Comparison of ENCODE assay signal across 22 mouse cellular contexts in genomic region chr7:84465587-84466202, GRCm38 (mm10). TPM values are rescaled to one million over a fixed set of nuclear protein-coding genes. Genes with fewer than 3 reads are reported as not detected.
DNase-seq lines count a peak whose midpoint lies in the region; ATAC-seq and TF ChIP-seq lines count a peak whose summit lies in the region.
"Had no signal": no experiment of that assay in that cellular context is flagged by ENCODE, and none has a peak within 500 bp of the region (broad histone marks: within the 10 kb centered on the region; RNA-seq: fewer than 3 reads in every experiment).

No protein-coding gene starts in this region.

- 23% methylated on average over 3 of the region's 3 CpGs for WGBS in lung, postnatal 0 days
- 51% methylated on average over 3 of the region's 3 CpGs for WGBS in liver, postnatal 0 days (ENCODE audit: insufficient replicate concordance)
- WGBS in kidney, embryonic 16.5 days, result 47% methylated on average over 3 of the region's 3 CpGs

- dilution Hi-C loops in CH12.LX (cut with MboI; ENCODE audit: extremely low pct_ligation_motif_present, extremely low pct_unique_long_range_greater_than_20kb, low sequenced_read_pairs), result no loop called here

- no peak for TF ChIP-seq CTCF in lung, postnatal 0 days (IDR thresholded peaks at IDR 0.05)
- TF ChIP-seq CTCF in CH12.LX (conservative IDR thresholded peaks at IDR 0.05 in 1 of 2, IDR thresholded peaks at IDR 0.05 in 1 of 2; ENCODE audit: low read depth in 2 of 2, low read length in 2 of 2), result no peak
- no peak for TF ChIP-seq CTCF in liver, postnatal 0 days (IDR thresholded peaks at IDR 0.05; ENCODE audit: low read depth)

- no peaks in the 10 kb centered on the region for H3K27me3 ChIP-seq in lung, postnatal 0 days (replicated peaks; ENCODE audit: insufficient read depth, low read length)
- no peaks in the 10 kb centered on the region for H3K27me3 ChIP-seq in CH12.LX (replicated peaks)
- no peaks in the 10 kb centered on the region for H3K27me3 ChIP-seq in myocyte (ENCODE audit: control insufficient read depth, insufficient read depth, insufficient read length)
- no peaks in the 10 kb centered on the region for H3K27me3 ChIP-seq in liver, postnatal 0 days (ENCODE audit: insufficient read depth, low read length)
- no peaks in the 10 kb centered on the region for H3K27me3 ChIP-seq in kidney, embryonic 16.5 days (ENCODE audit: insufficient read depth, low read length)
- H3K27me3 ChIP-seq: forebrain, embryonic 15.5 days; limb, embryonic 12.5 days; liver, embryonic 12.5 days had no signal

- in situ Hi-C loops in CH12.LX (cut with MboI; ENCODE audit: low pct_ligation_motif_present, low pct_unique_long_range_greater_than_20kb, low sequenced_read_pairs), result no loop called here

- ATAC-seq in lung, postnatal 0 days, result no peak
- no peak for ATAC-seq in liver, postnatal 0 days
- no peak for ATAC-seq in kidney, embryonic 16.5 days (ENCODE audit: low FRiP score, low TSS enrichment)
- ATAC-seq: activated CD4-positive, CD25-positive, alpha-beta regulatory T cell, adult 4 months; forebrain, embryonic 15.5 days; hindbrain, embryonic 16.5 days; intestine, embryonic 16.5 days; liver, embryonic 12.5 days had no signal

- H3K4me1 ChIP-seq in lung, postnatal 0 days (ENCODE audit: insufficient read depth, low read depth, low read length), result no peaks in the 10 kb centered on the region
- peaks cover 6 to 12% of the 10 kb centered on the region in 2 experiments; a peak in 2 of 4 replicates for H3K4me1 ChIP-seq in CH12.LX (ENCODE audit: control insufficient read depth in 1 of 2, insufficient read depth in 2 of 2)
- H3K4me1 ChIP-seq in liver, postnatal 0 days (ENCODE audit: insufficient read depth), result no peaks in the 10 kb centered on the region
- H3K4me1 ChIP-seq in kidney, embryonic 16.5 days (ENCODE audit: insufficient read depth, low read length), result no peaks in the 10 kb centered on the region
- H3K4me1 ChIP-seq: forebrain, embryonic 15.5 days; limb, embryonic 12.5 days; liver, embryonic 12.5 days had no signal

- H3K27ac ChIP-seq in lung, postnatal 0 days (ENCODE audit: low read length), result no peak overlapping the region
- H3K27ac ChIP-seq in CH12.LX (ENCODE audit: insufficient read depth, low read depth), result no peak overlapping the region
- H3K27ac ChIP-seq in liver, postnatal 0 days (ENCODE audit: low read depth), result no peak overlapping the region
- H3K27ac ChIP-seq in kidney, embryonic 16.5 days (ENCODE audit: low read length), result no peak overlapping the region
- H3K27ac ChIP-seq: forebrain, embryonic 15.5 days; kidney, postnatal 0 days; limb, embryonic 12.5 days; liver, embryonic 12.5 days had no signal

- H3K4me2 ChIP-seq in lung, postnatal 0 days (replicated peaks; ENCODE audit: low read depth, low read length), result no peak overlapping the region
- H3K4me2 ChIP-seq in CH12.LX (ENCODE audit: insufficient read depth, low read depth, poor library complexity, severe bottlenecking), result no peak overlapping the region
- H3K4me2 ChIP-seq in myocyte (ENCODE audit: low read depth), result peak overlapping the region; percentile 37
- no peak overlapping the region for H3K4me2 ChIP-seq in liver, postnatal 0 days (ENCODE audit: low read depth, low read length)
- H3K4me2 ChIP-seq in kidney, embryonic 16.5 days (replicated peaks; ENCODE audit: low read depth, low read length), result no peak overlapping the region
- H3K4me2 ChIP-seq: forebrain, embryonic 15.5 days; limb, embryonic 12.5 days; liver, embryonic 12.5 days; midbrain, embryonic 11.5 days had no signal

- TF ChIP-seq EP300 in lung, postnatal 0 days (IDR thresholded peaks at IDR 0.05), result no peak
- TF ChIP-seq EP300 in CH12.LX (IDR thresholded peaks at IDR 0.05; ENCODE audit: low read length), result no peak
- TF ChIP-seq EP300 in liver, postnatal 0 days (IDR thresholded peaks at IDR 0.05; ENCODE audit: low read depth), result no peak

- no peak overlapping the region for H3ac ChIP-seq in myocyte (ENCODE audit: control insufficient read depth, insufficient read length)

- no peaks in the 10 kb centered on the region for H3K36me3 ChIP-seq in lung, postnatal 0 days (ENCODE audit: insufficient read depth, low read length)
- H3K36me3 ChIP-seq in CH12.LX (replicated peaks in 1 of 2; ENCODE audit: control insufficient read depth in 1 of 2, insufficient read depth in 1 of 2, low read length in 1 of 2) (no peaks in the 10 kb centered on the region), myocyte (ENCODE audit: control insufficient read depth, insufficient read depth) (no peaks in the 10 kb centered on the region)
- no peaks in the 10 kb centered on the region for H3K36me3 ChIP-seq in liver, postnatal 0 days (replicated peaks; ENCODE audit: insufficient read depth, low read length)
- H3K36me3 ChIP-seq in kidney, embryonic 16.5 days (ENCODE audit: insufficient read depth, low read length), result no peaks in the 10 kb centered on the region
- H3K36me3 ChIP-seq: forebrain, embryonic 15.5 days; limb, embryonic 12.5 days; liver, embryonic 12.5 days had no signal

- H3K9ac ChIP-seq in lung, postnatal 0 days (replicated peaks; ENCODE audit: low read depth), result no peak overlapping the region
- no peak overlapping the region for H3K9ac ChIP-seq in CH12.LX (ENCODE audit: insufficient read depth, low read depth)
- H3K9ac ChIP-seq in liver, postnatal 0 days (replicated peaks), result no peak overlapping the region
- H3K9ac ChIP-seq in kidney, embryonic 16.5 days (replicated peaks; ENCODE audit: low read length), result no peak overlapping the region
- H3K9ac ChIP-seq: forebrain, embryonic 15.5 days; limb, embryonic 12.5 days; liver, embryonic 12.5 days had no signal

- no peak for TF ChIP-seq RAD21 in CH12.LX (IDR thresholded peaks at IDR 0.05; ENCODE audit: low read depth, low read length)

- no peak overlapping the region for H3K4me3 ChIP-seq in lung, postnatal 0 days (ENCODE audit: low read depth, low read length)
- H3K4me3 ChIP-seq in CH12.LX (replicated peaks in 1 of 3; ENCODE audit: low read depth in 2 of 3, low read length in 2 of 3, poor library complexity in 1 of 3) (no peak overlapping the region), myocyte (no peak overlapping the region)
- no peak overlapping the region for H3K4me3 ChIP-seq in liver, postnatal 0 days (ENCODE audit: low read depth, low read length)
- no peak overlapping the region for H3K4me3 ChIP-seq in kidney, embryonic 16.5 days (ENCODE audit: low read length)
- H3K4me3 ChIP-seq: forebrain, embryonic 15.5 days; limb, embryonic 12.5 days; liver, embryonic 12.5 days had no signal

- H3K9me3 ChIP-seq in lung, postnatal 0 days (ENCODE audit: low read length), result no peaks in the 10 kb centered on the region
- no peaks in the 10 kb centered on the region for H3K9me3 ChIP-seq in CH12.LX (replicated peaks; ENCODE audit: low read length)
- no peaks in the 10 kb centered on the region for H3K9me3 ChIP-seq in liver, postnatal 0 days (ENCODE audit: low read length)
- H3K9me3 ChIP-seq in kidney, embryonic 16.5 days (ENCODE audit: low read length), result no peaks in the 10 kb centered on the region
- H3K9me3 ChIP-seq: forebrain, embryonic 15.5 days; limb, embryonic 12.5 days; liver, embryonic 12.5 days had no signal

- peak; percentile 3 for DNase-seq in lung, postnatal 10 days
- DNase-seq in lung, postnatal 0 days (ENCODE audit: low spot score), result no peak
- DNase-seq in CH12.LX (ENCODE audit: extremely low read depth) (peak; percentile 19), NIH3T3 (ENCODE audit: low read depth) (peak; percentile 47)
- no peak for DNase-seq in liver, postnatal 0 days
- DNase-seq: adrenal gland, postnatal 25 days; cerebellum, adult 18-20 months; cerebellum, postnatal 25 days; gastrocnemius, postnatal 14 days; heart, adult 18-20 months; heart, postnatal 36 days; thymus, adult 18-20 months had no signal

- TF ChIP-seq POLR2A in CH12.LX (IDR thresholded peaks at IDR 0.05; ENCODE audit: low read depth, low read length), result no peak
- no peak for TF ChIP-seq POLR2A in myocyte (IDR thresholded peaks at IDR 0.05; ENCODE audit: insufficient read length, low read depth)

- H3K79me2 ChIP-seq in CH12.LX (replicated peaks; ENCODE audit: control insufficient read depth, extremely low read depth, insufficient read depth, poor library complexity, severe bottlenecking) (no peaks in the 10 kb centered on the region), myocyte (ENCODE audit: control insufficient read depth, insufficient read depth) (no peaks in the 10 kb centered on the region)

TF ChIP-seq in CH12.LX, 34 proteins besides CTCF, POLR2A, EP300 and RAD21 (continues in another document):
- no peak for TF ChIP-seq USF2 (conservative IDR thresholded peaks at IDR 0.05; ENCODE audit: low read depth, low read length)
- no peak for TF ChIP-seq ELF1 (IDR thresholded peaks at IDR 0.05; ENCODE audit: low read depth, low read length)
- TF ChIP-seq ETS1 (conservative IDR thresholded peaks at IDR 0.05; ENCODE audit: low read depth, low read length), result no peak
- no peak for TF ChIP-seq JUN (IDR thresholded peaks at IDR 0.05; ENCODE audit: insufficient read depth, low read depth, low read length)
- TF ChIP-seq USF1 (IDR thresholded peaks at IDR 0.05; ENCODE audit: low read depth, low read length), result no peak
- TF ChIP-seq ZNF384 (IDR thresholded peaks at IDR 0.05; ENCODE audit: low read depth, low read length), result no peak
- no peak for TF ChIP-seq ZKSCAN1 (IDR thresholded peaks at IDR 0.05; ENCODE audit: borderline replicate concordance, low read depth, low read length)
- TF ChIP-seq CHD2 (IDR thresholded peaks at IDR 0.05; ENCODE audit: low read length), result no peak
- TF ChIP-seq MAX (IDR thresholded peaks at IDR 0.05; ENCODE audit: low read length), result no peak

TF ChIP-seq in myocyte, 11 proteins besides CTCF, POLR2A, EP300 and RAD21 (continues in another document):
- no peak for TF ChIP-seq MAX (IDR thresholded peaks at IDR 0.05; ENCODE audit: low read depth)
- TF ChIP-seq SRF (IDR thresholded peaks at IDR 0.05; ENCODE audit: control insufficient read depth, insufficient read length, low read depth), result no peak
- no peak for TF ChIP-seq TCF12 (IDR thresholded peaks at IDR 0.05; ENCODE audit: insufficient read depth, poor library complexity, severe bottlenecking)
- TF ChIP-seq MYOG (IDR thresholded peaks at IDR 0.05; ENCODE audit: control insufficient read depth in 1 of 3, insufficient read depth in 1 of 3, insufficient read length in 2 of 3, low read depth in 2 of 3), result no peak
- no peak for TF ChIP-seq REST (IDR thresholded peaks at IDR 0.05; ENCODE audit: insufficient read depth, insufficient read length)
- no peak for TF ChIP-seq CEBPB (IDR thresholded peaks at IDR 0.05; ENCODE audit: insufficient read depth, poor library complexity, severe bottlenecking)
- TF ChIP-seq E2F4 (IDR thresholded peaks at IDR 0.05; ENCODE audit: insufficient read depth), result no peak
- TF ChIP-seq MYOD1 (IDR thresholded peaks at IDR 0.05; ENCODE audit: control insufficient read depth in 1 of 3, insufficient read length in 2 of 3, low read depth in 2 of 3), result no peak

RNA-seq across cellular contexts. Expression of gene Arnt2, which starts 55.7 kb away (rescaled TPM):
- 0.63 and 0.78 TPM in 2 replicates for polyA plus RNA-seq in lung, postnatal 0 days (2015; fragmentation: Nextera tagmentation; extraction: Ambion mirVana)
- total RNA-seq in CH12.LX (2012; rRNA removed), result 0.13 and 0.17 TPM in 2 replicates
- total RNA-seq in CH12.LX (2014; rRNA removed), result 0.03 and 0.04 TPM in 2 replicates
- polyA plus RNA-seq in CH12.LX (2012; ENCODE audit: insufficient read length, low read depth), result 0.27 TPM in 2 replicates
- 1.00 TPM for polyA plus RNA-seq in myocyte (2012; fragmentation: generic; extraction: Trizol)
- polyA plus RNA-seq in liver, postnatal 0 days (2015; fragmentation: Nextera tagmentation; extraction: Ambion mirVana), result 0.17 TPM in 1 of 2 replicates, not detected in the other
- polyA plus RNA-seq in kidney, embryonic 16.5 days (2015; fragmentation: Nextera tagmentation; extraction: Ambion mirVana), result 10.8 and 10.9 TPM in 2 replicates

Comparison
In these comparisons a context has a peak if more than half of its experiments do, and no peak if none do; other contexts are left out.
1. DNase-seq: peak in lung, postnatal 10 days (single experiment), CH12.LX (single experiment) and NIH3T3 (single experiment); none in lung, postnatal 0 days (single experiment) and liver, postnatal 0 days (single experiment).